Mouse (Mus musculus) MEL (cell line): ENCODE measurements at regions not wholly inside any gene's neighbourhood (a gene's known extent, or its start where the extent isn't known, plus 50 kb on each side); places are given as distances from the start of the nearest gene placed in this dataset.
A peak's percentile ranks its signal among the peaks of the same experiment; 100 is the strongest.

Experiments used
- DNase-seq: peaks from one replicate; pipeline ENCODE4 v3.0.0; 2011; ENCODE audit warnings: low read depth, low spot score
- H3K27ac ChIP-seq: 2 replicates; pipeline ENCODE4 v1.5.1; 2012; ENCODE audit warnings: low read depth, mild to moderate bottlenecking, control low read depth, low read length, moderate library complexity; ENCODE audit not compliant: control insufficient read depth
- H3K27me3 ChIP-seq, 2 experiments: fragments of 150-350 bp in 1 of 2; sonication (generic) in 1 of 2; 2 replicates each; pipeline ENCODE4 v1.6.1; 2012; ENCODE audit warnings: low read length in 2 of 2, mild to moderate bottlenecking in 2 of 2, improper control_type of control experiment in 1 of 2, moderate library complexity in 1 of 2; ENCODE audit not compliant: insufficient read depth in 2 of 2, control insufficient read depth in 1 of 2
- H3K36me3 ChIP-seq, 2 experiments: 2 replicates each; pipeline ENCODE4 v1.6.1; 2012 to 2014; ENCODE audit warnings: low read length in 2 of 2, improper control_type of control experiment in 1 of 2, inconsistent platforms in 1 of 2, mild to moderate bottlenecking in 1 of 2; ENCODE audit not compliant: insufficient read depth in 2 of 2, control insufficient read depth in 1 of 2
- H3K4me1 ChIP-seq, 2 experiments: fragments of 150-350 bp in 1 of 2; sonication (generic) in 1 of 2; 2 replicates each; pipeline ENCODE4 v1.6.1; 2012; ENCODE audit warnings: low read length in 2 of 2, improper control_type of control experiment in 1 of 2, mild to moderate bottlenecking in 1 of 2; ENCODE audit not compliant: insufficient read depth in 2 of 2, control insufficient read depth in 1 of 2
- H3K4me3 ChIP-seq, 2 experiments: fragments of 150-350 bp in 1 of 2; sonication (generic) in 1 of 2; 2 replicates each; pipeline ENCODE4 v1.5.1; 2012; ENCODE audit warnings: low read depth in 2 of 2, low read length in 2 of 2, mild to moderate bottlenecking in 2 of 2, moderate library complexity in 2 of 2, control low read depth in 1 of 2, improper control_type of control experiment in 1 of 2; ENCODE audit not compliant: control insufficient read depth in 1 of 2, insufficient read depth in 1 of 2
- H3K79me2 ChIP-seq: 2 replicates; pipeline ENCODE4 v1.6.1; 2012; ENCODE audit warnings: mild to moderate bottlenecking, low read length, moderate library complexity; ENCODE audit not compliant: control insufficient read depth, poor library complexity, insufficient read depth
- H3K9ac ChIP-seq: 2 replicates; pipeline ENCODE4 v1.6.1; 2012; ENCODE audit warnings: low read depth, mild to moderate bottlenecking, control low read depth, low read length, moderate library complexity; ENCODE audit not compliant: control insufficient read depth, poor library complexity, severe bottlenecking
- H3K9me3 ChIP-seq: fragments of 150-350 bp; sonication (generic); replicated peaks from 2 replicates; pipeline ENCODE4 v1.6.1; 2012; ENCODE audit warnings: mild to moderate bottlenecking, low read length, improper control_type of control experiment, moderate library complexity; ENCODE audit not compliant: insufficient read depth
- BHLHE40 ChIP-seq: IDR thresholded peaks from 2 replicates; pipeline ENCODE4 v1.6.1; 2012; ENCODE audit warnings: low read depth, mild to moderate bottlenecking, inconsistent platforms, low read length, improper control_type of control experiment, borderline replicate concordance
- CHD2 ChIP-seq: IDR thresholded peaks from 2 replicates; pipeline ENCODE4 v1.6.1; 2011; ENCODE audit warnings: low read length, improper control_type of control experiment
- E2F4 ChIP-seq: IDR thresholded peaks from 2 replicates; pipeline ENCODE4 v1.6.1; 2011; ENCODE audit warnings: low read depth, low read length, improper control_type of control experiment, borderline replicate concordance
- ETS1 ChIP-seq: IDR thresholded peaks from 2 replicates; pipeline ENCODE4 v1.6.1; 2012; ENCODE audit warnings: low read depth, mild to moderate bottlenecking, inconsistent platforms, low read length, improper control_type of control experiment, moderate library complexity
- GABPA ChIP-seq: IDR thresholded peaks from 2 replicates; pipeline ENCODE4 v1.6.1; 2012; ENCODE audit warnings: low read depth, mild to moderate bottlenecking, inconsistent platforms, low read length, improper control_type of control experiment, moderate library complexity
- GATA1 ChIP-seq: IDR thresholded peaks from 2 replicates; pipeline ENCODE4 v1.6.1; 2011; ENCODE audit warnings: low read depth, low read length, improper control_type of control experiment
- HCFC1 ChIP-seq: IDR thresholded peaks from 2 replicates; pipeline ENCODE4 v1.6.1; 2012; ENCODE audit warnings: low read depth, mild to moderate bottlenecking, inconsistent platforms, low read length, improper control_type of control experiment, moderate library complexity
- KAT2A ChIP-seq: conservative IDR thresholded peaks from 2 replicates; pipeline ENCODE4 v1.6.1; 2012; ENCODE audit warnings: low read depth, low read length, improper control_type of control experiment, inconsistent platforms
- MAFK ChIP-seq: IDR thresholded peaks from 2 replicates; pipeline ENCODE4 v1.6.1; 2011; ENCODE audit warnings: low read depth, mild to moderate bottlenecking, low read length, improper control_type of control experiment, borderline replicate concordance
- MYB ChIP-seq: IDR thresholded peaks from 2 replicates; pipeline ENCODE4 v1.6.1; 2011; ENCODE audit warnings: mild to moderate bottlenecking, low read depth, low read length, improper control_type of control experiment
- POLR2A ChIP-seq, 2 experiments: IDR thresholded peaks; 2 replicates each; pipeline ENCODE4 v1.6.1; 2011 to 2012; ENCODE audit warnings: low read length in 2 of 2, mild to moderate bottlenecking in 2 of 2, control low read depth in 1 of 2, improper control_type of control experiment in 1 of 2, low read depth in 1 of 2, moderate library complexity in 1 of 2; ENCODE audit not compliant: control insufficient read depth in 1 of 2, insufficient read depth in 1 of 2, poor library complexity in 1 of 2
- POLR2AphosphoS5 ChIP-seq: IDR thresholded peaks from 2 replicates; pipeline ENCODE4 v1.6.1; 2012; ENCODE audit warnings: low read depth, borderline replicate concordance, mild to moderate bottlenecking, inconsistent platforms, low read length, moderate library complexity, mixed read lengths
- RAD21 ChIP-seq: IDR thresholded peaks from 2 replicates; pipeline ENCODE4 v1.6.1; 2011; ENCODE audit warnings: mild to moderate bottlenecking, low read depth, low read length, improper control_type of control experiment
- SIN3A ChIP-seq: IDR thresholded peaks from 2 replicates; pipeline ENCODE4 v1.6.1; 2012; ENCODE audit warnings: low read length, improper control_type of control experiment, inconsistent platforms
- SMC3 ChIP-seq: IDR thresholded peaks from 2 replicates; pipeline ENCODE4 v1.6.1; 2011; ENCODE audit warnings: low read depth, low read length, improper control_type of control experiment
- TAL1 ChIP-seq: IDR thresholded peaks from 2 replicates; pipeline ENCODE4 v1.6.1; 2012; ENCODE audit warnings: mild to moderate bottlenecking, inconsistent platforms, low read length, moderate library complexity, mixed read lengths
- TBP ChIP-seq: IDR thresholded peaks from 2 replicates; pipeline ENCODE4 v1.8.0; 2011; ENCODE audit warnings: low read depth, low read length, improper control_type of control experiment
- TCF12 ChIP-seq: IDR thresholded peaks from 2 replicates; pipeline ENCODE4 v1.6.1; 2014; ENCODE audit warnings: low read depth, mild to moderate bottlenecking, inconsistent platforms, low read length, improper control_type of control experiment, moderate library complexity
- USF1 ChIP-seq: IDR thresholded peaks from 2 replicates; pipeline ENCODE4 v1.6.1; 2014; ENCODE audit warnings: low read depth, mild to moderate bottlenecking, inconsistent platforms, low read length, improper control_type of control experiment, moderate library complexity
- ZC3H11A ChIP-seq: IDR thresholded peaks from 2 replicates; pipeline ENCODE4 v1.6.1; 2012; ENCODE audit warnings: low read depth, mild to moderate bottlenecking, inconsistent platforms, low read length, improper control_type of control experiment
- ZKSCAN1 ChIP-seq: IDR thresholded peaks from 2 replicates; pipeline ENCODE4 v1.6.1; 2012; ENCODE audit warnings: low read depth, mild to moderate bottlenecking, inconsistent platforms, low read length, improper control_type of control experiment, moderate library complexity
- ZMIZ1 ChIP-seq: IDR thresholded peaks from 2 replicates; pipeline ENCODE4 v1.6.1; 2012; ENCODE audit warnings: low read depth, mild to moderate bottlenecking, inconsistent platforms, low read length, improper control_type of control experiment, moderate library complexity
- ZNF384 ChIP-seq: IDR thresholded peaks from 2 replicates; pipeline ENCODE4 v1.6.1; 2012; ENCODE audit warnings: low read depth, mild to moderate bottlenecking, inconsistent platforms, low read length, improper control_type of control experiment

DNA sequence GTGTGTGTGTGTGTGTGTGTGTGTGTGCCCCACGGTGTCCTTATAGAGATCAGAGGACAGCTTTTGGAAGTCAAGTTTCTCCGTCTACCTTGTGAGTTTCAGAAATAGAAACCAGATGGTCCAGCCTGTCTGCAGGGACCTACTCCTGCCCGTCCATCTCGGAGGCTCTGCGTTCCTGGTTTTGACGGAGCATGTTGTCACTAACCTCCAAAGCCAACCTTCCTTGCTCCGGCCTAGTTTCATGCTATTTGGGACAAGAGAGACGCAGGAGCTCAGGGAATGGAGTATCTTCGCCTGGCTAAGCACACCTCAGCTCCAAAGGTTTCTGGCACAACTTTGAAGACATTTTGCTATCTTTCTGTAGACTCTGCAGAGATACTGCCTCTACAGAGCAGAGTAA is 54.2 kb upstream of the Chd2 start:
- Histone ChIP-seq H3K79me2 (peaks cover 3% of the 10 kb centered on the region; the same call in 1 of the 2 replicates), H3K36me3 (peaks cover 0 to 34% of the 10 kb centered on the region in 2 experiments; a peak in 2 of 4 replicates), H3K27me3 (no peaks in the 10 kb centered on the region), H3K27ac (peak overlapping the region; percentile 97), H3K4me1 (peaks cover 19 to 33% of the 10 kb centered on the region in 2 experiments), H3K9me3 (no peaks in the 10 kb centered on the region), H3K4me3 (peak overlapping the region; percentile 65 to 83), H3K9ac (peak overlapping the region; percentile 78)
- peak; percentile 73 for DNase-seq
- TF ChIP-seq POLR2AphosphoS5, result no peak
- TF ChIP-seq ZKSCAN1, result no peak
- TF ChIP-seq E2F4, result no peak
- 0 out of 4 replicates have a peak, but pooled peaks of 1 of the 2 experiments have one; percentile 31 for TF ChIP-seq POLR2A (IDR thresholded peaks at IDR 0.05; ENCODE audit: control insufficient read depth in 1 of 2, insufficient read depth in 1 of 2, low read depth in 1 of 2, low read length in 2 of 2, poor library complexity in 1 of 2)
- TF ChIP-seq SMC3, result no peak
- no peak for TF ChIP-seq TBP
- TF ChIP-seq GATA1, result peak; percentile 8; the same call in 1 of the 2 replicates
- no peak for TF ChIP-seq ZNF384
- TF ChIP-seq KAT2A, result no peak
- TF ChIP-seq GABPA, result no peak
- no peak for TF ChIP-seq HCFC1
- no peak for TF ChIP-seq USF1
- TF ChIP-seq TCF12, result no peak
- no peak for TF ChIP-seq ZC3H11A
- no peak for TF ChIP-seq CHD2
- TF ChIP-seq TAL1, result no peak
- no peak for TF ChIP-seq MYB
- TF ChIP-seq BHLHE40, result no peak
- no peak for TF ChIP-seq ETS1
- no peak for TF ChIP-seq RAD21
- 0 out of 2 replicates have a peak, but pooled peaks have one; percentile 4 for TF ChIP-seq SIN3A
- TF ChIP-seq MAFK, result no peak
- TF ChIP-seq ZMIZ1, result no peak
